Mouse (Mus musculus) limb, embryonic 12.5 days (tissue): Measurements from ENCODE around the gene Sectm1b. TPM values are rescaled to one million over a fixed set of nuclear protein-coding genes. Genes with fewer than 3 reads are reported as not detected.
"Not testable (repeated sequence)": the region's sequence is repeated elsewhere in the genome, so short reads cannot be mapped to it uniquely, and the experiment has no call there.

Source experiments
- ATAC-seq: fragments of 200-750 bp; cut with Nextera tagmentation; 2 replicates; pipeline ENCODE4 v1.8.0; 2017; ENCODE audit warnings: low read depth, moderate TSS enrichment; ENCODE audit not compliant: insufficient number of reproducible peaks, insufficient read depth, low FRiP score, low TSS enrichment
- H3K27ac ChIP-seq: fragments of 300-500 bp; sonication (generic); 2 replicates; pipeline ENCODE4 v1.5.1; 2016; ENCODE audit warnings: mild to moderate bottlenecking, moderate library complexity
- H3K27me3 ChIP-seq: fragments of 300-500 bp; sonication (generic); 2 replicates; pipeline ENCODE4 v1.6.1; 2016; ENCODE audit warnings: mild to moderate bottlenecking, moderate library complexity
- H3K36me3 ChIP-seq: fragments of 300-500 bp; sonication (generic); 2 replicates; pipeline ENCODE4 v1.6.1; 2016; ENCODE audit warnings: mild to moderate bottlenecking, moderate library complexity
- H3K4me1 ChIP-seq: fragments of 300-500 bp; sonication (generic); replicated peaks from 2 replicates; pipeline ENCODE4 v1.6.1; 2016
- H3K4me2 ChIP-seq: fragments of 300-500 bp; sonication (generic); 2 replicates; pipeline ENCODE4 v1.6.1; 2016; ENCODE audit warnings: mild to moderate bottlenecking, moderate library complexity
- H3K4me3 ChIP-seq: fragments of 300-500 bp; sonication (generic); replicated peaks from 2 replicates; pipeline ENCODE4 v1.5.1; 2016; ENCODE audit warnings: mild to moderate bottlenecking
- H3K9ac ChIP-seq: fragments of 300-500 bp; sonication (generic); replicated peaks from 2 replicates; pipeline ENCODE4 v1.6.1; 2016; ENCODE audit warnings: mild to moderate bottlenecking, moderate library complexity
- H3K9me3 ChIP-seq: fragments of 300-500 bp; sonication (generic); 2 replicates; pipeline ENCODE4 v1.6.1; 2016; ENCODE audit warnings: mild to moderate bottlenecking, moderate library complexity
- WGBS: fragments of 180-500 bp; shearing (Covaris S2); methylation state at CpG from one replicate; pipeline ENCODE4 v1.1.7; 2016; 5-methylcytosine and 5-hydroxymethylcytosine counted together
- polyA plus RNA-seq: library from polyadenylated mRNA; unstranded; fragments of >200 nt; fragmentation: Nextera tagmentation; extraction: Ambion mirVana; gene quantifications from 2 replicates; pipeline ENCODE4 v1.2.1, GENCODE M21; 2016

Gene Sectm1b
- polyA plus RNA-seq: not detected in 2 replicates

GRCm38 (mm10) chr11:121063379-121063778 lies at the start of gene Sectm1b:
Gene Sectm1b (minus strand): TSS chr11:121063569.
- H3K4me2 ChIP-seq: no peak within 1 kb of the TSS
- H3K36me3 ChIP-seq: no peaks in the 10 kb centered on the region
- no peak within 1 kb of the TSS for H3K27ac ChIP-seq
- WGBS: 76% methylated on average over 5 of the region's 5 CpGs
- no peak for ATAC-seq
- no peak within 1 kb of the TSS for H3K9ac ChIP-seq
- no peaks in the 10 kb centered on the region for H3K9me3 ChIP-seq
- no peaks in the 10 kb centered on the region for H3K4me1 ChIP-seq
- H3K27me3 ChIP-seq: no peaks in the 10 kb centered on the region
- no peak within 1 kb of the TSS for H3K4me3 ChIP-seq

- 81% methylated on average over 5 of the region's 5 CpGs for WGBS
- no peak for ATAC-seq
- H3K36me3 ChIP-seq: no peaks in the 10 kb centered on the region
Measured at GRCm38 (mm10) chr11:121112091-121112775, 48.9 kb upstream of the Sectm1b start.

GRCm38 (mm10) chr11:121111601-121112000 lies 48.2 kb upstream of the Sectm1b start:
- Histone ChIP-seq H3K9me3 (no peaks in the 10 kb centered on the region), H3K4me3 (no peak overlapping the region), H3K9ac (no peak overlapping the region), H3K4me2 (no peak overlapping the region), H3K4me1 (0 out of 2 replicates have a peak, but pooled peaks cover 2% of the 10 kb centered on the region), H3K36me3 (no peaks in the 10 kb centered on the region), H3K27ac (no peak overlapping the region), H3K27me3 (no peaks in the 10 kb centered on the region)
- 85% methylated on average over 1 of the region's 1 CpGs for WGBS
- ATAC-seq: no peak

More at GRCm38 (mm10) chr11:121112091-121112775, 48.9 kb upstream of the Sectm1b start:
- H3K4me2 ChIP-seq: no peak overlapping the region
- 0 out of 2 replicates have a peak, but pooled peaks cover 2% of the 10 kb centered on the region for H3K4me1 ChIP-seq
- H3K27me3 ChIP-seq: no peaks in the 10 kb centered on the region
- no peak overlapping the region for H3K27ac ChIP-seq
- H3K4me3 ChIP-seq: no peak overlapping the region
- H3K9me3 ChIP-seq: no peaks in the 10 kb centered on the region
- H3K9ac ChIP-seq: no peak overlapping the region

- Histone ChIP-seq H3K9ac (no peak overlapping the region), H3K9me3 (no peaks in the 10 kb centered on the region), H3K4me1 (0 out of 2 replicates have a peak, but pooled peaks cover 2% of the 10 kb centered on the region), H3K4me2 (no peak overlapping the region), H3K4me3 (no peak overlapping the region), H3K27ac (no peak overlapping the region), H3K27me3 (no peaks in the 10 kb centered on the region), H3K36me3 (no peaks in the 10 kb centered on the region)
- WGBS: 95% methylated on average over 3 of the region's 3 CpGs
- no peak for ATAC-seq
Measured at GRCm38 (mm10) chr11:121111051-121111450, 47.7 kb upstream of the Sectm1b start.

- Histone ChIP-seq H3K9me3 (no peaks in the 10 kb centered on the region), H3K4me2 (no peak overlapping the region), H3K27me3 (no peaks in the 10 kb centered on the region), H3K4me1 (0 out of 2 replicates have a peak, but pooled peaks cover 2% of the 10 kb centered on the region), H3K36me3 (no peaks in the 10 kb centered on the region), H3K27ac (no peak overlapping the region), H3K4me3 (no peak overlapping the region), H3K9ac (no peak overlapping the region)
- no peak for ATAC-seq
- WGBS: 22% methylated on average over 2 of the region's 2 CpGs
Measured at GRCm38 (mm10) chr11:121109986-121110385, 46.6 kb upstream of the Sectm1b start.

- Histone ChIP-seq H3K4me1 (0 out of 2 replicates have a peak, but pooled peaks cover 2% of the 10 kb centered on the region), H3K36me3 (no peaks in the 10 kb centered on the region), H3K9me3 (no peaks in the 10 kb centered on the region), H3K4me2 (no peak overlapping the region), H3K27ac (no peak overlapping the region), H3K27me3 (no peaks in the 10 kb centered on the region), H3K9ac (no peak overlapping the region), H3K4me3 (no peak overlapping the region)
- no peak for ATAC-seq
- 75% methylated on average over 9 of the region's 9 CpGs for WGBS
Measured at GRCm38 (mm10) chr11:121108061-121108460, 44.7 kb upstream of the Sectm1b start.

- H3K36me3 ChIP-seq, H3K9ac ChIP-seq, H3K4me3 ChIP-seq, H3K27ac ChIP-seq, H3K4me1 ChIP-seq, ATAC-seq, H3K27me3 ChIP-seq, H3K4me2 ChIP-seq, H3K9me3 ChIP-seq: not testable (repeated sequence)
- WGBS: 80% methylated on average over 1 of the region's 1 CpGs
Measured at GRCm38 (mm10) chr11:121107242-121107641, 43.9 kb upstream of the Sectm1b start.

- 83% methylated on average over 4 of the region's 4 CpGs for WGBS
- no peak overlapping the region for H3K4me3 ChIP-seq
- H3K36me3 ChIP-seq: no peaks in the 10 kb centered on the region
- H3K9ac ChIP-seq: no peak overlapping the region
- H3K4me2 ChIP-seq: no peak overlapping the region
- H3K4me1 ChIP-seq: 0 out of 2 replicates have a peak, but pooled peaks cover 4% of the 10 kb centered on the region
- no peak for ATAC-seq
- no peaks in the 10 kb centered on the region for H3K9me3 ChIP-seq
- no peak overlapping the region for H3K27ac ChIP-seq
- H3K27me3 ChIP-seq: no peaks in the 10 kb centered on the region
Measured at GRCm38 (mm10) chr11:121101124-121101805, 37.9 kb upstream of the Sectm1b start.

- H3K9me3 ChIP-seq: no peaks in the 10 kb centered on the region
- no peaks in the 10 kb centered on the region for H3K36me3 ChIP-seq
- H3K4me1 ChIP-seq: 0 out of 2 replicates have a peak, but pooled peaks cover 4% of the 10 kb centered on the region
- no peak overlapping the region for H3K27ac ChIP-seq
- no peak for ATAC-seq
- no peak overlapping the region for H3K4me2 ChIP-seq
- no peak overlapping the region for H3K9ac ChIP-seq
- no peaks in the 10 kb centered on the region for H3K27me3 ChIP-seq
- no peak overlapping the region for H3K4me3 ChIP-seq
- 39% methylated on average over 7 of the region's 7 CpGs for WGBS
Measured at GRCm38 (mm10) chr11:121100692-121101091, 37.3 kb upstream of the Sectm1b start.

- 76% methylated on average over 7 of the region's 7 CpGs for WGBS
- Histone ChIP-seq H3K27ac (no peak overlapping the region), H3K9ac (no peak overlapping the region), H3K4me2 (no peak overlapping the region), H3K27me3 (no peaks in the 10 kb centered on the region), H3K4me3 (no peak overlapping the region), H3K4me1 (0 out of 2 replicates have a peak, but pooled peaks cover 4% of the 10 kb centered on the region), H3K36me3 (no peaks in the 10 kb centered on the region), H3K9me3 (no peaks in the 10 kb centered on the region)
- ATAC-seq: no peak
Measured at GRCm38 (mm10) chr11:121099762-121100161, 36.4 kb upstream of the Sectm1b start.
